Mouse (Mus musculus) gonadal fat pad, adult 2 months (tissue): Measurements from ENCODE around the gene Tfrc. TPM values are rescaled to one million over a fixed set of nuclear protein-coding genes. Genes with fewer than 3 reads are reported as not detected.

ENCODE experiments used
- DNase-seq: peaks from one replicate; pipeline ENCODE4 v3.0.0-alpha.2; 2012; ENCODE audit warnings: low read depth
- polyA plus RNA-seq: library from polyadenylated mRNA; depleted of rRNA; stranded (reverse); fragments of >200 nt; gene quantifications from 2 replicates; pipeline ENCODE4 v1.2.3, GENCODE M21; 2012; rRNA removed

Tfrc gene
- polyA plus RNA-seq, 1 experiment: 11.3 TPM

- DNase-seq: no peak
Observed at GRCm38 (mm10) chr16:32668472-32668871, 59.8 kb downstream of the Tfrc start.

- no peak for DNase-seq
Observed at GRCm38 (mm10) chr16:32669243-32669642, 60.5 kb downstream of the Tfrc start.

GRCm38 (mm10) chr16:32670354-32671124 is 61.8 kb downstream of the Tfrc start:
- no peak for DNase-seq

- DNase-seq: no peak
Observed at GRCm38 (mm10) chr16:32671206-32671887, 62.6 kb downstream of the Tfrc start.

- no peak for DNase-seq
Observed at GRCm38 (mm10) chr16:32672250-32672649, 63.5 kb downstream of the Tfrc start.

- no peak for DNase-seq
Observed at GRCm38 (mm10) chr16:32672861-32673560, 64.3 kb downstream of the Tfrc start.

- no peak for DNase-seq
Observed at GRCm38 (mm10) chr16:32674121-32674740, 65.5 kb downstream of the Tfrc start.

- no peak for DNase-seq
Observed at GRCm38 (mm10) chr16:32677040-32677700, 68.5 kb downstream of the Tfrc start.

- no peak for DNase-seq
Observed at GRCm38 (mm10) chr16:32677903-32678302, 69.2 kb downstream of the Tfrc start.

GRCm38 (mm10) chr16:32678812-32679211 is 70.1 kb downstream of the Tfrc start:
- no peak for DNase-seq

- DNase-seq: no peak
Observed at GRCm38 (mm10) chr16:32679976-32680375, 71.3 kb downstream of the Tfrc start.

GRCm38 (mm10) chr16:32680806-32681205 is 72.1 kb downstream of the Tfrc start:
- DNase-seq: no peak

- no peak for DNase-seq
Observed at GRCm38 (mm10) chr16:32682194-32682593, 73.5 kb downstream of the Tfrc start.

Other genes starting within 250 kb of the Tfrc start
- gene Tm4sf19, start 208.4 kb upstream of the Tfrc start, polyA plus RNA-seq: 0.27 and 0.60 TPM in 2 replicates
- gene Tctex1d2, start 189.2 kb upstream of the Tfrc start, polyA plus RNA-seq: 9.8 and 10.8 TPM in 2 replicates
- gene Pcyt1a, start 178.0 kb upstream of the Tfrc start, polyA plus RNA-seq: 27.9 and 33.0 TPM in 2 replicates
- gene Slc51a, start 121.0 kb upstream of the Tfrc start, polyA plus RNA-seq: 0.04 TPM in 1 of 2 replicates, not detected in the other
- 0.25 and 0.30 TPM in 2 replicates for gene Zdhhc19, start 112.7 kb upstream of the Tfrc start, polyA plus RNA-seq
- 93.2 and 108 TPM in 2 replicates for gene Tnk2, start 35.0 kb downstream of the Tfrc start, polyA plus RNA-seq
- gene Muc4, start 127.0 kb downstream of the Tfrc start, polyA plus RNA-seq: 1.4 and 1.8 TPM in 2 replicates
- gene Muc20, start 188.5 kb downstream of the Tfrc start, polyA plus RNA-seq: 8.6 and 11.0 TPM in 2 replicates
- gene Smbd1, start 201.6 kb downstream of the Tfrc start, polyA plus RNA-seq: 26.6 and 32.6 TPM in 2 replicates